Mouse (Mus musculus) frontal cortex, adult 2 months (tissue): ENCODE measurements around the gene Cyb5r4. TPM values are rescaled to one million over a fixed set of nuclear protein-coding genes. Genes with fewer than 3 reads are reported as not detected.

Source experiments
- polyA plus RNA-seq: library from polyadenylated mRNA; depleted of rRNA; stranded (reverse); fragments of >200 nt; gene quantifications from 2 replicates; pipeline ENCODE4 v1.2.3, GENCODE M21; 2012; rRNA removed

Gene Cyb5r4
- polyA plus RNA-seq, 1 experiment = 31.1 TPM

Other genes with a start within 250 kb of the Cyb5r4 start
- gene Snap91, start 141.4 kb upstream of the Cyb5r4 start, polyA plus RNA-seq = 238 and 239 TPM in 2 replicates
- gene Ripply2, start 6.5 kb upstream of the Cyb5r4 start, polyA plus RNA-seq = 7.8 and 8.9 TPM in 2 replicates
- gene Mrap2, start 122.3 kb downstream of the Cyb5r4 start, polyA plus RNA-seq = 5.5 TPM in 2 replicates
- 6.1 and 6.2 TPM in 2 replicates for gene Cep162, start 233.5 kb downstream of the Cyb5r4 start, polyA plus RNA-seq